Mouse (Mus musculus): Measurements from ENCODE around the gene Ssr2.

DNA sequence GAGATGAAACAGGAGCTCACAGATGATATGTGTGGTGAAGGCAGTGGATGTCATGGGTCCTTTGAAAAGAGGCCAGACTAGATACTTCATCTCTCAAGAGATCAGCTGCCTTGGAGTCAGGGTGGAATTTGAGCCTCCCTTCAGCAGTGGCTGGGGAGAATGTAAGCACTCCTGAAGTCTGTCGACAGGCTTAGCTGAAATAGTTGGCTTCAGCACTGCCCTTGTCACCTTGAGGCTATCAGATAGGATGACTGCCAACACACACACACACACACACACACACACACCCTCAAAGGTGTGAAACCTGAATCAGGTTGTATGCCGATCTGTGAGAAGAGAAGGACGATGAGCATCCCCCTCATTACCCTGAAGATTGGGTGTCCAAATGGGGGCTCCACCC lies 15.4 kb downstream of the Ssr2 start:
- TF ChIP-seq CTCF (conservative IDR thresholded peaks at IDR 0.05; ENCODE audit: low read length) (no peak), NANOG (IDR thresholded peaks at IDR 0.05; ENCODE audit: borderline replicate concordance, low read length) (no peak)

Measured in E14TG2a.4 (cell line).